Mouse (Mus musculus) urinary bladder, postnatal 25 days (tissue): Measurements from ENCODE around the gene Pnrc2.

Source experiments
- DNase-seq: peaks from one replicate; pipeline ENCODE4 v3.0.0; 2022; ENCODE audit warnings: low spot score

Pnrc2 gene

DNA sequence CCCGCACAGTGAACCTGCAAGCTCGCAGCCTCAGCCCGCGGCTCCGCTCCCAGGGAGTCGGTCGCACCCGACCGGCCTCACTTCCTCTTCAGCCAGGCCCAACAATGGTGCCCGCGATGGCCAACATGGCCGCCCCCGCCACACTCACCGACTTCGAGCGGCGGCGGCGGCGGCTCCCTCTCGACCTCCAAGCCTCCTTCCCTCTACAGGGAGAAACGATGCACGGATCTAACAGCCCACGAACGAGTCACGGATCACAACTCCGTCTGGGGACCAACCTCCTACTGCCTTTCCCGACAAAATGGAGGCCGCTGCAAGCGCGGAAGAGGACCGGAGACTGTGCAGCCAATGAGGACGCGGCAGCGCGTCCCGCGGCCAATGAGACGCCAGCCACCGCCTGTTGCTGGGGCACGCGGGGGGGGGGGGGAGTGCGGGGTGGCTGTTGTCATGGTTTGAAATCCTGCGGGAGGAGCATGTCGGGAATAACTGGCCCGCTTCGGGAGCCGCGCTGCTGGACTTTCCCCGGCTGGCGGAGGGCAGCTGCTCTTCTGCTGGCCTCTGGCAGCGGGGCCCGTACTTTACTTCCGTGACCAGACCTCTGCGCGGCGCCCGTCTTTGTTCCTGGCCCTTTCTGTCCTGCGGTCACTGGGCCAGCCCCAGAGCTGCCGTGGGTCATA, at the start of gene Pnrc2:
Gene Pnrc2 (minus strand): TSS at position 325 of the 677 bp plus-strand sequence.
- peak; percentile 77 for DNase-seq

DNA sequence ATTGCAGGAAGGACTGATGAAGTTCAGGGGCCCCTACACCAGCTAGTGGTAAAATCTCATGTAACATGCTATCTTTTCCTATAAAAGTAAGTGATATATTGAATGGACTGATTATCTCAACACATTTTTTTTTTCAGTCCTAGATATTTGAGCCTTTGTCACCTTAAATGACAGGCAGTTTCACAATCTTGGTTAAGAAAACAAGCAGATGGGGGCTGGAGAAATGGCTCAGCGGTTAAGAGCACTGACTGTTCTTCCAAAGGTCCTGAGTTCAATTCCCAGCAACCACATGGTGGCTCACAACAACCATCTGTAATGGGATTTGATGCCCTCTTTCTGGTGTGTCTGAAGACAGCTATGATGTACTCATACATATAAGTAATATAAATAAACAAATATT, 48.5 kb upstream of the Pnrc2 start:
- no peak for DNase-seq

- DNase-seq: no peak
These were observed 47.8 kb upstream of the Pnrc2 start for GRCm38 (mm10) chr4:135921257-135922120.

GRCm38 (mm10) chr4:135920304-135921241, 46.9 kb upstream of the Pnrc2 start, which contains the start of gene Fuca1:
Gene Fuca1, plus strand, starts transcription at chr4:135920735.
- DNase-seq: peak; percentile 96

- no peak for DNase-seq
These were observed 45.6 kb upstream of the Pnrc2 start for GRCm38 (mm10) chr4:135919280-135919639.

GRCm38 (mm10) chr4:135918635-135919279, 45.1 kb upstream of the Pnrc2 start:
- DNase-seq: no peak

DNA sequence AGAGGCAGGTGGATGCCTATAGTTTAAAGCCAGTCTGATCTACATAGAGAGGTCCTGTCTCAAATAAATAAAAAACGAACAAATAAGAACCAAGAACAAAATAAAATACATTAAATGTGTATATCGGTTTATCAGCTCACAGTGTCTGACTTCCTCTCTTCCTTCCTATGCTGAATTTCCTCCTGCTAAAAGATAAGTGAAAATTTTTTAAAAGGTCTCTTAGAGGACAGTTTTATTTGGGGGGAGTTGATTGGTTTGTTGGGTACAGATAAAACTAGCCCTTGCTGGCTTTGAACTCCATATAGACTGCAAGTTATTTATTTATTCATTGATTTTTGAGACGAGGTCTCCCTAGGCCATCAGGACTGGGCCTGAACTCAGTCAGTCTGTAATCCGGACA, 39.8 kb upstream of the Pnrc2 start:
- DNase-seq: no peak

DNA sequence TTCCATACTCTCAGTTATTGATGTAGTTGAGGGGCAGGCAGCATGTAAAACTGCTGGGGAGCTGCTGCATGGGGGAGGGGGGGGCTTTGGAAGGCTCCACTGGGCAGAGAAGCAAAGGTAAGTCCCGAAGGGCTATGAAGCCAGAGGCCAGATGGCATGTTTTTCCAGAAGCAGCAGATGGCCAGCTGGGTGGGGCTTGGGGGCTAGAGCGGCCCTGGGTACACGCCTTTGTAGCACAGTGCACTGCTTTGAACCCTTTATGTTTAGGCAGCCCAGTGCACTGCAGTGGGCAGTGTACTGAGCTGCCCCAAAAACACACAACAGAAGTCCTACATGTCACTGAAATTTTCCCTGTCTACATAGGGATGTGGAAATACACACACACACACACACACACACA, 39.2 kb upstream of the Pnrc2 start:
- no peak for DNase-seq

DNA sequence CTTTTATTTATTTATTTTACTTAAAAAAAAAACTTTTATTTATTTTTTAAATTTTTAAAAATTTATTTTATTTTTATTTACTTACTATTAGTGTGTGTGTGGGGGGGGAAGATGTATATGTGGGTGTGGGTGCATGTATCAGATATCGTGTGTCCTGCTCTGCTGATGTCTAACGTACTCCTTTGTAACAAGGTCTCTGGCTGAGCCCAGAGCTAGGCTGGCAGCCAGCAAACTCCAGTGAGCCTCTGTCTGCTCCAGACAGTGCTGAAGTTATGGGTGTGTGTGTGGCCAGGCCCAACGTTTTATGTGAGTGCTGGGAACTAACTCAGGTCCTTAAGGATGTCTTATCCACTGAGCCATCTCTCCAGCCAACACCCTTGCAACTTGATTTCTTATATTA, 38.5 kb upstream of the Pnrc2 start:
- no peak for DNase-seq

- no peak for DNase-seq
These were observed 37.9 kb upstream of the Pnrc2 start for GRCm38 (mm10) chr4:135911531-135911930.

- no peak for DNase-seq
These were observed 35.8 kb upstream of the Pnrc2 start for GRCm38 (mm10) chr4:135909326-135910066.

- no peak for DNase-seq
These were observed 33.0 kb upstream of the Pnrc2 start for GRCm38 (mm10) chr4:135906633-135907032.

DNA sequence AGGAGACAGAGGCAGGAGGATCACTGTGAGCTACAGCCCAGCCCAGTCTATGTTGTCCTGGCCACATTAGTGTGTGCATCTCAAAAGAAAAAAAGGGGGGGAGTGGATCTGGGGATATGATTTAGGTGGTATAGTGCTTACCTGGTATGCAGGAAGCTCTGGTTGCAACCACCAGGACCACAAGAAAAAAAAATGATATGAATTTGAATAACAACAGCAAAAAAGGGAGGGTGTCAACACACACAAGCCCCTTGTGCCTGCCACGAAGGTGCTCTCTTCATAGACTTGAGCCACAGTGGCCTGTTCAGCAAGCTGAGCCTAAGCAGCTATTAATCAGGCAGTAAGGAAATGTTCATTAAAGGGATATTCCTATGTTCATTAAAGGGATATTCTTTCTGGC, 31.2 kb upstream of the Pnrc2 start:
- DNase-seq: no peak

- DNase-seq: no peak
These were observed 29.1 kb upstream of the Pnrc2 start for GRCm38 (mm10) chr4:135902606-135903242.

DNA sequence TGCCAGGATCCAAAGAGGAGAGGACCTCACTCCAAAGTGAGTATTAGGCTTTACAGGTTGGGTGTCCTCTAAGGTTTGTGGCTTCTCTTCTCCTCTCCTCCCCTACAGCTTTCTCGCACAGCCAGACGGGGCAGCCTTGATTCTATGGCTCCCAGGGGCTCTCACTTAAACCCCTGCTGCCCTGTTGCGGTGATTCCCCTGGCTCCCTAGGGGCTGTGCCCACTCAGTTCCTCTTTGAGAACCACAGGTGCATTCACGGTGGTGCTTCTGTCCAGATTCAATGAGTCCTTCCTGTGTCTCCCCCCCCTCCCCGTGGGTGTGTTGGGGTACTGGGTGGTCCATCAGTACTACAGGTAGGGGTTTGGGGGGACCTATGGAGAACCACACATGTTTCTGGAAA, 26.4 kb upstream of the Pnrc2 start:
- no peak for DNase-seq

DNA sequence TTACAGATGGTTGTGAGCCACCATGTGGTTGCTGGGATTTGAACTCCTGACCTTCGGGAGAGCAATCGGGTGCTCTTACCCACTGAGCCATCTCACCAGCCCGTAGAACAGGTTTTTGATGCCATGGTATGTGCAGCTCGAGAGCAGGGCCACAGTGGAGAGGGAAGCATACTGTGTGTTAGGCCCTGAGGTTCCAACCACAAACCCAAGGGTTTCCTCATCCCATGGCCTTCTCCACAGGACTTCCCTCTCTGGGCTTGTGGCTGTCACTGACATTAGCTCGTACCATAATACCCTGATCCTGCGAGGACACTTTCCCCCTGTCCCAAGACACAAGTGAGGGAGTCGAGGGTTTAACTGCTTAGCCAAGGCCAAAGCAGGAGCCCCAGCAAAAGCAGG, 25.4 kb upstream of the Pnrc2 start:
- DNase-seq: no peak

GRCm38 (mm10) chr4:135898380-135899049, 24.9 kb upstream of the Pnrc2 start:
- no peak for DNase-seq

DNA sequence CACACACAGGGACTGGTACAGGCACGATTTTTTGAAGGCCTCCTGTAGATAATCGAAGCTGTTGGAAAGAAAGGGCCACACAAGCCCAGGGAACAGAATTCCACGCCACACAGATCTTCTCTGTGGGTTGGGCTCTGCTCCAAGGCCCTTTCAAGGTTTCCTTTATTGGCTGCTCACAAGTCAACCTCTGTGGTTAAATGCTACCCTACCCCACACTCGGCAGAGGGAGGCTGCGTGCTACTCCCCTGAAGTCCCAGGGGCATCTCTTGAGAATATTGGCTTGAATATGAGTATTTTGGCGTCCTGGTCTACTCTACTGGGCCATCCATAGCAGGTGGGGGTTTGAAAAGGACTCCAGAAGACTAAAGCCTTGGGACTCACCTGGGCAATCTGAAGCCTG, 22.5 kb upstream of the Pnrc2 start:
- DNase-seq: no peak

DNA sequence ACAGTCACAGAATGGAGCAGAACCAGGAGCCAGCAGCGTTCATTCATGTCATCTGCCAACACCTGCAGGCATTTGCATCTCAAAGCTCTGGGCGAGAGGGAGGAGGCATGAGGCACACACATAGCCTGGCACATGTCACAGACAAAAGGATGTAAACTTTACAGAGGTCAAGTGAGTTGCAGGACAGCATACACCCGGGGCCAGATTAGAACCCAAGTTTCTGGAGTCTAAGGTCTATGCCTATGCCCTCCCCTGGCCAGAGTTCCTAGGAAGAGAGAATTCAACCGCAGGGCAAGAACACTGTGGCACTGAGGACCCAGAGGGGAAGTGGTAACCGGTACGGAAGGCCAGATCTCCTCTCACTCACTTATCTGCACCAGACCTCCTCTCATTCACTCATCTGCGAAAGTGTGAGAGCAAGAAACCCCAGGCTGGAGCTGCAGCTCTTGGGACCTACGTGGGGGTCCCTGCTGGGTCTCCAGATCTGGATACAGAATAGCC, 21.5 kb upstream of the Pnrc2 start, which contains the start of gene Cnr2:
Gene Cnr2 (plus strand): TSS at position 324 of the 501 bp plus-strand sequence.
- DNase-seq: no peak

DNA sequence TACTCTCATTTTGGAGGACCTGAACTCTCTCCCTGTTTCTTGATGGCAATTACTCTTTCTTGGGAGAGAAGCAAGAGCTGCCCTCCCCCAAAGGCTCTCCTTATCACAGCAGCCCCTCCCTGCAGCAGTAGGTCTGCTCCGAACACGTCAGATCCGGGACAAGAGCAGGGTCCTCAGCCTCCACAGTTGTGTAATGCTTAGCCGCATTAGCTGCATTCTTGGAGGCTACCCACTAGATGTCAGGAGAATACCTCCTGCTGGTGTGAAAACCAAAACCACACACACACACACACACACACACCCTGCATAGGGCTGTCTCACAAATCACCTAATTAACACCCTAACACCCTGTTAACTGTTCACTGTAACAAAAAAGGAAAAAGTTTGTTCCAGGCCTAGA, 19.2 kb upstream of the Pnrc2 start:
- no peak for DNase-seq
